Mouse (Mus musculus) kidney, adult 2 months (tissue): ENCODE data around the gene Tmx4. TPM values are rescaled to one million over a fixed set of nuclear protein-coding genes. Genes with fewer than 3 reads are reported as not detected.

Experiments used
- DNase-seq: peaks from one replicate; pipeline ENCODE4 v3.0.0; 2021
- H3K27ac ChIP-seq: fragments of 200-500 bp; 2 replicates; pipeline ENCODE4 v1.5.1; 2012; ENCODE audit warnings: low read depth, low read length, control low read depth, inconsistent platforms; ENCODE audit not compliant: insufficient read depth
- H3K27me3 ChIP-seq: fragments of 200-500 bp; replicated peaks from 2 replicates; pipeline ENCODE4 v1.6.1; 2012; ENCODE audit warnings: mild to moderate bottlenecking, moderate library complexity, low read length, inconsistent platforms; ENCODE audit not compliant: control insufficient read depth, insufficient read depth
- H3K36me3 ChIP-seq: fragments of 200-500 bp; 2 replicates; pipeline ENCODE4 v1.6.1; 2012; ENCODE audit warnings: mild to moderate bottlenecking, moderate library complexity, low read length, inconsistent platforms; ENCODE audit not compliant: control insufficient read depth, insufficient read depth
- H3K4me1 ChIP-seq: fragments of 200-500 bp; 2 replicates; pipeline ENCODE4 v1.6.1; 2011; ENCODE audit warnings: low read length; ENCODE audit not compliant: control insufficient read depth, insufficient read depth
- H3K4me3 ChIP-seq: fragments of 200-500 bp; 2 replicates; pipeline ENCODE4 v1.5.1; 2011; ENCODE audit warnings: mild to moderate bottlenecking, low read depth, low read length, control low read depth; ENCODE audit not compliant: insufficient read depth
- CTCF ChIP-seq: fragments of 200-500 bp; conservative IDR thresholded peaks from 2 replicates; pipeline ENCODE4 v1.5.1; 2011; ENCODE audit warnings: low read depth, mild to moderate bottlenecking, control low read depth, low read length, moderate library complexity, mixed read lengths; ENCODE audit not compliant: insufficient read depth, insufficient read length
- POLR2A ChIP-seq: fragments of 200-500 bp; IDR thresholded peaks from one replicate; pipeline ENCODE4 v1.6.1; 2011; ENCODE audit warnings: low read depth, low read length, control low read depth
- WGBS: fragments of 180-500 bp; shearing (Covaris S2); methylation state at CpG from one replicate; pipeline ENCODE4 v1.1.7; 2018; 5-methylcytosine and 5-hydroxymethylcytosine counted together
- polyA plus RNA-seq: library from polyadenylated mRNA; depleted of rRNA; stranded (reverse); fragments of >200 nt; gene quantifications from 2 replicates; pipeline ENCODE4 v1.2.3, GENCODE M21; 2012

Gene Tmx4
- polyA plus RNA-seq, 1 experiment: 6.2 TPM

DNA sequence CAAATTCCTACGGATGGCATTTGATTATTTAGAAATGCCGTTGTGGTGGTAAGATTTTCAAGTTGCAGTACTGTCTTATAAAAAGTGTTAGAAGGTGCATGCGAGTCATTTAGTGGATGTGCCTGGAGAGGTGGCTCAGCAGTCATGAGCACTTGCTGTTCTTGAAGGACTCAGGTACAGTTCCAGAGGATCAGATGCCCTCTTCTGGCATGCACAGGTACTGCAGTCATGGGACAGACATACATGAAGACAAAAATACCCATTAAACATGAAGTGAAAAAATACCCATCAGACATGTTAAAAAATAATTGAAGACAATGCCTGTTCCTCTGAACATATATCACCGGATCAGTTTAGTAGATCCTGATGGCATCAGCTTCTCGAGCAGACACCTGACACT, 29.7 kb upstream of the Tmx4 start:
- DNase-seq: peak; percentile 47
- Histone ChIP-seq H3K4me1 (no peaks in the 10 kb centered on the region), H3K4me3 (no peak overlapping the region), H3K27ac (no peak overlapping the region), H3K36me3 (no peaks in the 10 kb centered on the region), H3K27me3 (no peaks in the 10 kb centered on the region)
- WGBS: 80% methylated on average over 5 of the region's 5 CpGs
- TF ChIP-seq POLR2A: no peak
- TF ChIP-seq CTCF: peak; percentile 66

GRCm38 (mm10) chr2:134656477-134656876, 12.5 kb upstream of the Tmx4 start:
- H3K27ac ChIP-seq: no peak overlapping the region
- DNase-seq: no peak
- WGBS: 19% methylated on average over 4 of the region's 4 CpGs
- H3K4me1 ChIP-seq: no peaks in the 10 kb centered on the region
- no peaks in the 10 kb centered on the region for H3K36me3 ChIP-seq
- no peak overlapping the region for H3K4me3 ChIP-seq
- TF ChIP-seq POLR2A (no peak), CTCF (no peak)
- H3K27me3 ChIP-seq: no peaks in the 10 kb centered on the region

- no peak overlapping the region for H3K4me3 ChIP-seq
- no peaks in the 10 kb centered on the region for H3K4me1 ChIP-seq
- no peak for DNase-seq
- H3K27ac ChIP-seq: no peak overlapping the region
- TF ChIP-seq POLR2A (no peak), CTCF (no peak)
- H3K36me3 ChIP-seq: no peaks in the 10 kb centered on the region
- no peaks in the 10 kb centered on the region for H3K27me3 ChIP-seq
Measured at GRCm38 (mm10) chr2:134654668-134655067, 10.7 kb upstream of the Tmx4 start.

DNA sequence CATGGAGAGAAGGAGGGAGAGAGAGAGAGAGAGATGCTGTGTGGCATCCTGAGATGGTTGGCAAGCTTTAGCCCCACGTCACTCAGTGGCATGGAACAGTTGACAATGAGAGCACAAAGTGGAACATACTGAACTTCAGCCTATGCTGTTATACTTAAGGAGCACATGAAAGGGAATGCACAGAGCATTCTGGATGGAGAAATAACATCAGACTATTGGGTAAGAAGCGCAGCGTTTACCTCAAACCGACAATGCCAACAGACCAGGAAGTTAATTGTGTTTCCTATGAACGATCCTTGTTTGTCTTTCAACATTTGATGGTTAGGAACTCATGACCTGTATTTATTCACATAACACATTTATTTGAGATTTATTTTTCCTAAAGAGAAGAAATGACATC, 8.8 kb upstream of the Tmx4 start:
- no peak overlapping the region for H3K27ac ChIP-seq
- no peaks in the 10 kb centered on the region for H3K36me3 ChIP-seq
- H3K27me3 ChIP-seq: no peaks in the 10 kb centered on the region
- no peaks in the 10 kb centered on the region for H3K4me1 ChIP-seq
- no peak overlapping the region for H3K4me3 ChIP-seq
- 66% methylated on average over 5 of the region's 5 CpGs for WGBS
- no peak for DNase-seq
- TF ChIP-seq POLR2A (no peak), CTCF (no peak)

GRCm38 (mm10) chr2:134648999-134649398, 5.1 kb upstream of the Tmx4 start:
- TF ChIP-seq CTCF (no peak), POLR2A (no peak)
- Histone ChIP-seq H3K4me3 (no peak overlapping the region), H3K27me3 (no peaks in the 10 kb centered on the region), H3K36me3 (no peaks in the 10 kb centered on the region), H3K4me1 (no peaks in the 10 kb centered on the region; the same call in 1 of the 2 replicates), H3K27ac (no peak overlapping the region)
- no peak for DNase-seq
- 87% methylated on average over 3 of the region's 3 CpGs for WGBS

DNA sequence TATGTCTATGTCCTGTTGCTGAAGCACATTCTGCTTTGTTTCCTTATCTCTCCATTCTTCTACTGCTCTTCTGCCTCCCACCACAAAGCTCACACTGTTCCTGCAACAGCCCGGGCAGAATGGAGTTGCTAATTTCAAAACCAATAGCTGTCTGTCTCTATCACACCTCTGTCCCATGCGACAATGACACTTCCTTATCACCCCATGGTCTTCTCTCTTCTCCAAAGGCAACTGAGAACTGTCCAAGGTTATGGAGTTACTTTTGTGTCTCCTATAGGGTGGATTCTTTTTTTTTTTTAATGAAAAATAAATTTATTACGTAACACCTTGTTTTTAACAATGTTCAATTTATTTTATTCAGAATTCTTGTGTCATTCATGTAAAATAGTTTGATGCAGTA, 1.8 kb upstream of the Tmx4 start:
- H3K4me1 ChIP-seq: no peaks in the 10 kb centered on the region; the same call in 1 of the 2 replicates
- H3K4me3 ChIP-seq: no peak overlapping the region
- 81% methylated on average over 3 of the region's 3 CpGs for WGBS
- DNase-seq: no peak
- no peaks in the 10 kb centered on the region for H3K36me3 ChIP-seq
- no peaks in the 10 kb centered on the region for H3K27me3 ChIP-seq
- TF ChIP-seq CTCF (no peak), POLR2A (no peak)
- no peak overlapping the region for H3K27ac ChIP-seq

- no peaks in the 10 kb centered on the region; the same call in 1 of the 2 replicates for H3K4me1 ChIP-seq
- DNase-seq: no peak
- TF ChIP-seq POLR2A: no peak
- no peaks in the 10 kb centered on the region for H3K36me3 ChIP-seq
- H3K27ac ChIP-seq: no peak overlapping the region
- no peaks in the 10 kb centered on the region for H3K27me3 ChIP-seq
- 76% methylated on average over 4 of the region's 4 CpGs for WGBS
- no peak overlapping the region for H3K4me3 ChIP-seq
Measured at GRCm38 (mm10) chr2:134645166-134645565, 1.2 kb upstream of the Tmx4 start.
